Mouse (Mus musculus) limb, embryonic 15.5 days (tissue): Measurements from ENCODE around the gene Helz. TPM values are rescaled to one million over a fixed set of nuclear protein-coding genes. Genes with fewer than 3 reads are reported as not detected.
"Not testable (repeated sequence)": the region's sequence is repeated elsewhere in the genome, so short reads cannot be mapped to it uniquely, and the experiment has no call there.

Experiments used
- ATAC-seq: fragments of 200-750 bp; cut with Nextera tagmentation; 2 replicates; pipeline ENCODE4 v1.8.0; 2017; ENCODE audit warnings: low read depth, moderate TSS enrichment; ENCODE audit not compliant: insufficient number of reproducible peaks, low FRiP score, low TSS enrichment
- H3K27ac ChIP-seq: fragments of 300-500 bp; sonication (generic); 2 replicates; pipeline ENCODE4 v1.5.1; 2015; ENCODE audit warnings: moderate library complexity, mild to moderate bottlenecking, inconsistent platforms
- H3K27me3 ChIP-seq: fragments of 300-500 bp; sonication (generic); 2 replicates; pipeline ENCODE4 v1.6.1; 2015; ENCODE audit warnings: inconsistent platforms
- H3K36me3 ChIP-seq: fragments of 300-500 bp; sonication (generic); 2 replicates; pipeline ENCODE4 v1.6.1; 2015; ENCODE audit warnings: inconsistent platforms
- H3K4me1 ChIP-seq: fragments of 300-500 bp; sonication (generic); 2 replicates; pipeline ENCODE4 v1.6.1; 2015; ENCODE audit warnings: inconsistent platforms
- H3K4me2 ChIP-seq: fragments of 300-500 bp; sonication (generic); 2 replicates; pipeline ENCODE4 v1.6.1; 2015; ENCODE audit warnings: mild to moderate bottlenecking, inconsistent platforms
- H3K4me3 ChIP-seq: fragments of 300-500 bp; sonication (generic); 2 replicates; pipeline ENCODE4 v1.5.1; 2015; ENCODE audit warnings: mild to moderate bottlenecking, inconsistent platforms
- H3K9ac ChIP-seq: fragments of 300-500 bp; sonication (generic); 2 replicates; pipeline ENCODE4 v1.6.1; 2015; ENCODE audit warnings: inconsistent platforms
- H3K9me3 ChIP-seq: fragments of 300-500 bp; sonication (generic); 2 replicates; pipeline ENCODE4 v1.6.1; 2016; ENCODE audit warnings: inconsistent platforms
- WGBS: fragments of 180-500 bp; shearing (Covaris S2); methylation state at CpG from one replicate; pipeline ENCODE4 v1.1.7; 2015; 5-methylcytosine and 5-hydroxymethylcytosine counted together
- polyA plus RNA-seq: library from polyadenylated mRNA; unstranded; fragments of >200 nt; fragmentation: Nextera tagmentation; extraction: Ambion mirVana; gene quantifications from 2 replicates; pipeline ENCODE4 v1.2.1, GENCODE M21; 2015

The Helz gene
- polyA plus RNA-seq, 1 experiment from 2014 or later, result 20.3 TPM

DNA sequence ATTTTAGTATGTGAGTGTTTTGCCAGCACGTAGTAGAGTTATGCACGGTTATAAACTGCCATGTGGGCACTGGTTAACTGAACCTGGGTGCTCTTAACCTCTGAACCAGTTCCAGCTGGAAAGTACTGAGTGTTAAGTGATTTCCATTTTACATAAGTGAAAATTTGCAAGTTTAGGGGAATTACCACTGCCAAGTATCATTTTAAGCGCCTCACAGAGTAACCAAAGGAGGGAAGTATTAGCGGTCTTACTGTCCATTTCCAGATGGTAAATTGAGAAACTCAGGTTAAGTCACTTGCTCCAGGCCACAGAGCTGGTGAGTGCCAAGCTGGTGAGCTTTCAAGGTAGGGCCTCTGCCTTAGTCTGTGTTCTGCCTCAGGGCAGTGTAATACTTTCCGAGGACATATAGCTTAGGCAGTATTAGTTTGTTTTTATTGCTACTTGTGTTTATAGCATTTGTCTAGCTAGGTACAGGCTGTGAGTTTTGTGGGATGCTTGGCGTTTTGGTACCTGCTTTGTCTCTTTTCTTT, 20.8 kb downstream of the Helz start:
- no peak overlapping the region for H3K9ac ChIP-seq

DNA sequence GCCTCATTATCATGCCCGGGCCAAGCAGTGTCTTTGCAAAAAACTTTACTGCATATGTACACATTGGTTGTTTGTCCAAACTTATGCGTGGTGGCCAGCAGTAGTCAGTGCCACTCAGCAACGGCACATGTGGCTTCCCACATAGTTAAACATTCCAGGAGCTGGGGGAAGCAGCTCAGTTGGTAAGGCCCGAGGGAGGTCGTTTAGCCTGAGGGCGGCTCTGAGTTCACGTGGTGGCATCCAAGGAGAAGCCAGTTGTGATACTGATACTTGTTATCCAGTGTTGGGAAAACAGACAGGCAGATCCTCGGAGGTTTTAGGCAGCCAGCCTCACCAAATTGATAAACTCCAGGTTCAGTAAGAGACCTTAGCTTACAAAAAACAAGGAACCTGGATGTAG, 23.2 kb downstream of the Helz start:
- not testable (repeated sequence) for H3K27me3 ChIP-seq, H3K9ac ChIP-seq, ATAC-seq, H3K9me3 ChIP-seq, H3K4me2 ChIP-seq, H3K27ac ChIP-seq, H3K4me3 ChIP-seq
- Histone ChIP-seq H3K36me3 (peaks cover 52% of the 10 kb centered on the region), H3K4me1 (peaks cover 16% of the 10 kb centered on the region)
- 71% methylated on average over 8 of the region's 8 CpGs for WGBS

More for the DNA sequence above, 20.8 kb downstream of the Helz start:
- Histone ChIP-seq H3K9me3 (no peaks in the 10 kb centered on the region), H3K4me3 (no peak overlapping the region), H3K36me3 (peaks cover 38% of the 10 kb centered on the region), H3K27me3 (no peaks in the 10 kb centered on the region), H3K4me1 (peaks cover 11% of the 10 kb centered on the region), H3K4me2 (no peak overlapping the region), H3K27ac (no peak overlapping the region)
- WGBS, result 83% methylated on average over 6 of the region's 6 CpGs
- no peak for ATAC-seq

DNA sequence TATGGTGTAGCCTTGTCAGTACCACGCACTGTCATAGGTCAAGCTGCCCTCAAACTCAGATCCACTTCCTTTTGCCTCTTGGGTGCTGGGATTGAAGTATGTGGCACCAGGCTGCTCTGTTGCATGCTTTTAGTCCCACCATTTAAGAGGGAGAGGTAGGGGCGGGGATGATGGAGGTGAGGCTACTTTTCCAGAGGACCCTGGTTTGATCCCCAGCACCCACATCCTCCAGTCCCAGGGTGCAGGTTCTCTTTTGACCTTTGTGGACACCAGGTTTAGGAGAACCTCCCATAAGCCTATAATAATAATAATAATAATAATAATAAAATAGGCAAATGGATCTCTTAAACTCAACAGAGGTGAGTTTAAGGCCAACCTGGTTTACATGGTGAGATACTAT, 23.6 kb downstream of the Helz start:
- peaks cover 55% of the 10 kb centered on the region for H3K36me3 ChIP-seq
- no peaks in the 10 kb centered on the region for H3K9me3 ChIP-seq
- H3K9ac ChIP-seq, result no peak overlapping the region
- H3K4me3 ChIP-seq, result no peak overlapping the region
- ATAC-seq, result no peak
- H3K4me1 ChIP-seq, result peaks cover 16% of the 10 kb centered on the region
- no peak overlapping the region for H3K27ac ChIP-seq
- no peak overlapping the region for H3K4me2 ChIP-seq
- H3K27me3 ChIP-seq, result no peaks in the 10 kb centered on the region
- WGBS, result 96% methylated on average over 2 of the region's 2 CpGs

DNA sequence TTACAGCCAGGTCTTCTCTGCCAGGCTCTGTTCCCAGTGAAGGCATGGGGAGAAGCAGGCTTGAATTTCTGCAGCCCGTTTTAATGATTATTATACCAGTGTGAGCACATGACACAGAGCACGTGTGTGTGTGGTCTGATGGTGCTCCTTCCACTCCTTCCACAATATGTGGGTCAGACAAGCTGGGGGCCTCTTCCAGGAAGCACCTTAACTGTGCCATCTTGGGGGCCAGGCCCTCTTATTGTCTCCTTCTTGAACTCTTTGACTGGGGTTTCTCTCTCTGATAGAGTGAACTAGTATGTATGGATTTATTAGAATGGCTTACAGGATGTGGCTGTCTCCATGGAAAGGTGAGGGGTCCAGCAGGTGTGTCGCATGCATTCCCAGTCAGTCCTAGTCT, 24.8 kb downstream of the Helz start:
- Histone ChIP-seq H3K27me3 (no peaks in the 10 kb centered on the region), H3K36me3 (peaks cover 52% of the 10 kb centered on the region), H3K9me3 (no peaks in the 10 kb centered on the region), H3K4me1 (peaks cover 16% of the 10 kb centered on the region), H3K9ac (no peak overlapping the region), H3K4me2 (no peak overlapping the region), H3K4me3 (no peak overlapping the region), H3K27ac (no peak overlapping the region)
- ATAC-seq, result no peak
- 82% methylated on average over 3 of the region's 3 CpGs for WGBS

DNA sequence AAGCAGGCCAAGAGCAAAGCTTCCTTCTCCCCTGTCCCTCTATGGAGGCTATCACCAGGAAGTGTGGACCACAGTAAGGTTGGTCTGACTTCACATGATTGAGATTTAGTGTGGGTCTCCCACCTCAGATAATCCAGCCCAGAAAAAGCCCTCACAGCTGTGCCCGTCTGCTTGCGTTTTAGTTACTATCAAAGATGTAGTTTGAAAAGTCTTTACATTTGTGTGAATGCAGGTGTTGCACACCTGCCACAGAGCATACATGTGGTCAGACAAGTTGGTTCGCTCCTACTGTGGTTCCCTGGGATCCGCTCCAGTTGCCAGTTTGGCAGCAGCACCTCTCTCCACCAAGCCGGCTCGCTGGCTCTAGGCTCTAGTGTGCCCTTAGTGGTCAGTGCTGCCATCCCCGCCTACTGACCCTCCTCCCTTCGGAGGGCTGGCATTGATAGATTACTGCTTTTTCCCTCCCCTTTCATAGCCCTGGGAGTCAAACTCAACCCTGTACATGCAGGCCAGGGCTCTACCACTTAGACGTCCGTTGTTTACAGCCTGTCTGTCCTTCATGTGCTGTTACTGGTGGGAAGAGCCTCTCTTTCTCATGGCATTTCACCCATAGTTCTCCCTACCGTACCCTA, 25.4 kb downstream of the Helz start:
- Histone ChIP-seq H3K27ac (peak overlapping the region; percentile 22; the same call in 1 of the 2 replicates), H3K9me3 (no peaks in the 10 kb centered on the region), H3K4me1 (peaks cover 16% of the 10 kb centered on the region), H3K4me3 (no peak overlapping the region), H3K4me2 (no peak overlapping the region), H3K9ac (no peak overlapping the region), H3K27me3 (no peaks in the 10 kb centered on the region), H3K36me3 (peaks cover 49% of the 10 kb centered on the region)
- ATAC-seq, result no peak
- 43% methylated on average over 11 of the region's 11 CpGs for WGBS

DNA sequence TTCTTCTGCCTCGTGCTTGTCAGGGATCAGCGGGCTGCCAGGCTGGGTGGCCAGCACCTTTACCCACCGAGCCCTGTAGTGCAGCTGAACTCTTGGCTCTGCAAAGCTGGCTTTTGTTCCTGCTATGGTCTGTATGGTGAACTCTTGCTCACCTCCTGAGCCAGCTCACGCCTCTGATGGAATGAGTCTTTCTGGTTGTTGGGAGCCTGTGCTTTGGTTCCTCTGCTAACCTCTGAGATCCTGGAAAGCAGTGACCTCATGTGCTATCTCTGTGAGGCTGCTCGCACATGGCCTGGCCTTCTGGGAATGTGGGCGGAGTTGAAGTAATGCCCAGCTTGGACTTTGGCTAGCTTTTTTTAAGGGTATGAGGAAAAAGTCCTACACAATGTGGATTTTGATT, 26.1 kb downstream of the Helz start:
- H3K36me3 ChIP-seq, result peaks cover 48% of the 10 kb centered on the region
- no peak for ATAC-seq
- no peak overlapping the region for H3K4me2 ChIP-seq
- H3K9ac ChIP-seq, result no peak overlapping the region
- H3K27ac ChIP-seq, result peak overlapping the region; percentile 22; the same call in 1 of the 2 replicates
- no peak overlapping the region for H3K4me3 ChIP-seq
- H3K27me3 ChIP-seq, result no peaks in the 10 kb centered on the region
- WGBS, result 63% methylated on average over 6 of the region's 6 CpGs
- no peaks in the 10 kb centered on the region for H3K9me3 ChIP-seq
- H3K4me1 ChIP-seq, result peaks cover 16% of the 10 kb centered on the region

DNA sequence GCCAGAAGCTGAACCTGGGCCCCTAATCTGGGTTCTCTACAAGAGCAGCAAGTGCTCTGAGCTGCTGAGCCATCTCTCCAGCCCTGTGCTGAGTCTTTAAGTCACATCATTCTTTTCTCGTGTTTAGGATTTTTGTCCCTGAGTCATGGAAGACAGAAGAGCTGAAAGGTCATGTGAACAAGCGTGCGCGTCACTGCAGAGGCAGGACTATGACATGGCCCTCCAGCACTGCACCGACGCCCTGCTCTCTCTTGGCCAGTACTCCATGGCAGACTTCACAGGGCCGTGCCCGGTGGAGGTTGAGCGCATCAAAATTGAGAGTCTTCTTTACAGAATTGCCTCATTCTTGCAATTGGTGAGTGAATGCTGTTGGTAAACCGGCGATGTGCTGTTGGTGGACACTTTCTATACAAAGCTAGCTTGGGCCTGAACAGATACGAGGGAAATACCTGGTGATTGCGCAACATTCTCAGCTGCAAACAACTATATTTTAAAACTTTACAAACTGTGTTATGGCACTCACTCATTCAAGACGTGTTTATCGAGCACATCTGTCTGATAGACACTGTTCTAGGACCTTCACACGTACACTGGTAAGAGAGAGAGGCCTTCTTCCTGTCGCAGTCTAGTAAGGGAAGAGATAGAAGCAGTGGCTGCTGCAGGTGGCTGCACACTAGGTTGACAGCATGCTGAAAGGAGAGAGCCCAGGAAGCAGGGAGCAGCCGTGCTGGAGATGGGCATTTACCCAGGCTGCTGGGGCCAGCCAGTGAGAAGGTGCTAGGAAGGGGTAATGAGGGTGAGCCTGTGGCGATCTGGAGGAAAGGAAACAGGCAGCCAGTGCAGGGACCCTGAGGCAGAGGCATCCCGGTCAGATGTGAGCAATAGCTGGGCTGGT, 27.3 kb downstream of the Helz start:
- Histone ChIP-seq H3K36me3 (peaks cover 46% of the 10 kb centered on the region), H3K27ac (no peak overlapping the region), H3K27me3 (no peaks in the 10 kb centered on the region), H3K4me1 (peaks cover 16% of the 10 kb centered on the region), H3K4me2 (no peak overlapping the region), H3K9ac (no peak overlapping the region), H3K9me3 (no peaks in the 10 kb centered on the region), H3K4me3 (no peak overlapping the region)
- no peak for ATAC-seq
- 91% methylated on average over 20 of the region's 20 CpGs for WGBS

DNA sequence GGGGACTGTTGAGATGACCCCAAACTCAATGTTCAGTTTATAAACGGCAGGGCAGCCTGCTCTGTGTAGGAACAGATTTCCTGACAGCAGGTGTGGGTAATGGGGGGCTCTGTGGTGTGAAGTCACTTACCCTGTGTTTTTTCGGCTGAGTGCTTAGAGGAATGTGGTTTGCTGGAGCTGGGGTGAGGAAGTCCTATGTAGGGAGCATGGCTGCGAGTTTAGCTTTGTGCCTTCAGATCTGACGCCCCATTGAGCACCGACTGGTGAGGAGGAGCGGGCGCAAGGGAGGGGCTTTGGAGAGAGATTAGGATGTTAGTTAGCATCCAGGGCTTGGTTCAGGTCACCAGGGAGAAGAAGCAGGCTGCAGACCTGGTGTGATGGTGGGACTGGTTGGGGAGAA, 28.5 kb downstream of the Helz start:
- ATAC-seq, result no peak
- H3K4me1 ChIP-seq, result peaks cover 16% of the 10 kb centered on the region
- no peaks in the 10 kb centered on the region for H3K27me3 ChIP-seq
- H3K4me3 ChIP-seq, result no peak overlapping the region
- no peak overlapping the region for H3K9ac ChIP-seq
- H3K4me2 ChIP-seq, result no peak overlapping the region
- peaks cover 56% of the 10 kb centered on the region for H3K36me3 ChIP-seq
- 87% methylated on average over 7 of the region's 7 CpGs for WGBS
- H3K27ac ChIP-seq, result no peak overlapping the region
- H3K9me3 ChIP-seq, result no peaks in the 10 kb centered on the region

DNA sequence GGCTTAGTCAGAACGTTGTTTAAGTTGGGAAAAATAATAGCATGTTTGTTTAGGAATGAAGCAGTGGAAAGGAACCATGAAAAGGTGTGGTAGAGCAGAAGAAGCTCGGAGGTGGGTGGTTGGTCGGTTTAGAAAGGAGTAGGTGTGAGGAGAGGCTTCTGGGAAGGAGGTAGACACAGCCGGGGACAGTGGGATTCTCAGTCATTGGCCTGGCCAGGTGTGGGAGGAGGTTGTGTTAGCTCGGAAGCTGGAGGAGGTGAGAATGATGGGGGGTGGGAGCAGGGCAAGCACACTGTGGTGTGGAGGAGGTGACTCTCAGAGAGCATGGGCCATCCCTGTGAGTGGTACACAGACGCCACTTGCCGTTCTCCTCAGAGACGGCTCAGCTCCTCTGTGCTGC, 29.7 kb downstream of the Helz start:
- H3K27ac ChIP-seq, result no peak overlapping the region
- peaks cover 16% of the 10 kb centered on the region for H3K4me1 ChIP-seq
- no peak overlapping the region for H3K9ac ChIP-seq
- 72% methylated on average over 8 of the region's 8 CpGs for WGBS
- no peak for ATAC-seq
- no peaks in the 10 kb centered on the region for H3K27me3 ChIP-seq
- no peak overlapping the region for H3K4me2 ChIP-seq
- H3K9me3 ChIP-seq, result no peaks in the 10 kb centered on the region
- peaks cover 57% of the 10 kb centered on the region for H3K36me3 ChIP-seq
- H3K4me3 ChIP-seq, result no peak overlapping the region

DNA sequence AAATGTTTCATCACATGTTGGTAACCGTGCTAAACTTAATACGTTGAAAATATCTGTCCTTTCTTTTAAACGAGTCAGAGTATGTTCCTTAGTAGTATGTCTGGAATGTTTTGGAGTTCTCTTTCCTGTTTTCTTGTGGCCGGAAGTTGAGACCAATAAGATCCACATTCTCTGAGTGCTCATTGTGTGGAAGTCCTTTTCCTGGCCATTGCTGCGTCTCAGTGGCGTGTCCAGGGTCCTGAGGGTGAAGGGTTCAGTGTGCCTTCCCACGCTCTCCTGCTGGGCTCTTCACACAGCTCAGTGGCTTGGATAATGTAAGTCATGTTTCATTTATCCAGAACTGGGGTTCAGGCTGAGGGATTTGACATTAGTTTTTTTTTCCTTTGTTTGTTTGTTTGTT, 30.5 kb downstream of the Helz start:
- Histone ChIP-seq H3K4me1 (peaks cover 8% of the 10 kb centered on the region), H3K4me2 (no peak overlapping the region), H3K9me3 (no peaks in the 10 kb centered on the region), H3K9ac (no peak overlapping the region), H3K27me3 (no peaks in the 10 kb centered on the region), H3K36me3 (peaks cover 51% of the 10 kb centered on the region), H3K27ac (no peak overlapping the region), H3K4me3 (no peak overlapping the region)
- no peak for ATAC-seq
- WGBS, result 72% methylated on average over 7 of the region's 7 CpGs

DNA sequence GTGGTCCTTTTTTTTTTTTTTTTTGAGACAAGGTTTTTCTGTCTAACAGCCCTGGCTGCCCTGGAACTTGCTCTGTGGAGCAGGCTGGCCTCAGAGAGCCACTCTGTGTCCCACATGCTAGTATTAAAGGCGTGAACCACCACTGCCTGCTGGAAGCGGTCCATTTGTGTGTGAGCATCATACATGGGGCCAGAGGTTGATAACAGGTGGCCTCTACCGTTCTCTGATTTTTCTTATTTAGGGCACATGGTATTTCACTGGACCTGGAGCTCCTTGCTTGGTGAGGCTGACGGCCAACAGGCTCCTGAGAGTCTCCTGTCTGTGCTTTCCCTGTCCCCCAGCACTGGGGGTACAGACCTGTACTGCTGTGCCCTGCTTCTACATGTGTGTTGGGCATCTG, 33.1 kb downstream of the Helz start:
- H3K27me3 ChIP-seq, result no peaks in the 10 kb centered on the region
- H3K27ac ChIP-seq, result no peak overlapping the region
- WGBS, result 91% methylated on average over 4 of the region's 4 CpGs
- peaks cover 8% of the 10 kb centered on the region; the same call in 1 of the 2 replicates for H3K4me1 ChIP-seq
- H3K9me3 ChIP-seq, result no peaks in the 10 kb centered on the region
- ATAC-seq, result no peak
- no peak overlapping the region for H3K4me3 ChIP-seq
- H3K36me3 ChIP-seq, result peaks cover 39% of the 10 kb centered on the region
- no peak overlapping the region for H3K4me2 ChIP-seq
- H3K9ac ChIP-seq, result no peak overlapping the region
